Mouse (Mus musculus) heart, postnatal 14 days (tissue): ENCODE measurements around the gene Gsdme. TPM values are rescaled to one million over a fixed set of nuclear protein-coding genes. Genes with fewer than 3 reads are reported as not detected.

Source experiments
- DNase-seq, 2 experiments: peaks; one replicate each; pipeline ENCODE4 v3.0.0; 2021 to 2022
- intact Hi-C: fragments of 180-260 bp; cut with DNase I; formaldehyde crosslinking; loops from one replicate; pipeline ENCODE4 v1.15.1; 2025
- total RNA-seq, 2 experiments: library from RNA; stranded (reverse); gene quantifications; 2 replicates each; pipeline ENCODE4 v1.2.3; 2021

The Gsdme gene
- total RNA-seq, 2 experiments from 2014 or later, result 0.31 to 0.44 TPM

DNA sequence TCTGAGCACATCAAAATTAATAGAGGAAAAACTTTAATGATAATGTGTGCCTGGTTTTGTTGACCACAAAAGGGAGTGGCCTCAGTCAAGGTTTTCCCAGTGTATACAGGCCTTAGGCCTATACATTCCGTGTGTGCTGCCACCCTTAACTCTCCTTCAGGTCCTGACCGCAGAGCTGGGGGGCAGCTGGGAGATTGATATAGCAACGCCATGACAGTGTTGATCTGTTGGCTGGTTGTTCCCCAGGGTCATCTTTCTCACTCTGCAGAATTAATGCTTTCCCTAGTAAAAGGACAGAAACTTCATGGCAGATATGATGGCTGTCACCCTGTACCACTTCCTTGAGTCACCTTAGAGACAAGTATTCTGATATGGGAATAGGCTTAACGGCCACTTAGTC is 59.3 kb downstream of the Gsdme start:
- no peak for DNase-seq
- intact Hi-C loops, result no loop called here

DNA sequence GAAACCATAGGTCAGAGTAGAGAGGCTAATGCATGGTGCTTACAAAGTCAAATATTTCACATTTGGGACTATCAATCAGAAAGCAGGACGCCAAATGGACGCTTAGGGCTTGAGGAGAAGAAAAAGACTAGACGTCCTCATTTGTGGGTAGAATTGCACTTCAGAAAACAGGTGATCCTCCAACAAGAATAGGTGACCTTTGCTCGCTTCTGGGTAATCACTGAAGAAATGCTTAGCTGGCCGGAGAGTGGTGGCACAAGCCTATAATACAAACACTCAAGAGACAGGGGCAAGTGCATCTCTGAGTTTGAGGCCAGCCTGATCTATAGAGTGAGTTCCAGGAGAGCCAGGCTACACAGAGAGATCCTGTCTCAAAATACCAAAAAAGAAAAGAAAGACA is 69.8 kb downstream of the Gsdme start:
- no peak for DNase-seq
- intact Hi-C loops, result no loop called here

DNA sequence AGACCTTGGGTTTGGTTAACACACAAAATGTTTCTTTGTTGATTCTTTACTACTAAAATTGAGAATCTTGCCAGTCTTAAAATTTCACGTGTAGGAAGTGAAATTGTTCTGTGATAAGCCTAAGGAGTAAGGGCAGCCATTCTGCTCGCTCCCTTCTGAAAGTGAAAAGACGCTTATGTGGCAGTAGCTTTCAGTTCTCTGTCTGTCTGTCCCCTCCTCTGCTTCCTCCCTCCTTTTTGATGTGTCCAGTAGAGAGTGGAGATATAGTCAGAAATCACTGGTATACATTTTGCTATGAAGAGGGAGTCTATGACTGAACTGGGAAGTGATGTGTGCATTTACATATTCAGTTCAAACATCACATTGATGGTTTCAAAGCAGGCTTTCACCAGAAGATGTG is 70.8 kb downstream of the Gsdme start:
- intact Hi-C loops, result no loop called here
- DNase-seq, result no peak

DNA sequence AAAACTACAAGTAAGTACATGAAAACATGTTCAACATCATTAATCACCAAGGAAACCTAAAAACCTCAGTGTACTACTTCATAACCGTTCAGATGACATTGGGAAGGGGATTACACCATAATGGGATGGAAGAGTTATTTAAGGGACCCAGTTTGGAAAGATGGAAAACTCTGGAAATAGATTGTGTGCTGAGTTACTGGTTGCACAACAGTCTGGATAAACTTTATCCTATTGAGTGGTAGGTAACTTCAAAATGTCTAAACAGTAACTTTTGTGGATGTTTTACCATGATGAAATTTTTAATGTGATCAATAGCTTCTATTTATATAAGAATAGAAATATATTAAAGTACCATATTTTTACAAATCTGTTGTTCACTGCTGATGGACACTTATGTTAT is 71.5 kb downstream of the Gsdme start:
- intact Hi-C loops, result no loop called here
- no peak for DNase-seq

DNA sequence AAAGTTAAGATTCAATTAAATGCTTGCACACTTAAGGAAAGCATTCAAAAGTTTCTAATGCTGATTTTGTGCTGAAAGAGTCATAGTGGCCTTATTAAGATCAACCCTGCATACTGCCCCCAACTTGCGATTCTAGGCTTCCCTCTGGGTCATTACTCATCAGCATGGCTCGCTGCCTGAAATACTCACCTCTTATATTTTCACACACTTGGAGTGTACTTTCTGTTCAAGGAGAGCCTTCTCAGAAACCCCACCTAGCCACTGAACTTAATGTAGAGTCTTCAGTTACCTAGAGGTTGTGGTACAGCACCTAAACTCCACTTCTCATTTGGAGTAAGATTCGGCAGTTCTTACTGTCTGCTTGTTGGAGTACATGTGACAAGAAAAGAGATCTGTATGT is 72.1 kb downstream of the Gsdme start:
- no peak for DNase-seq
- intact Hi-C loops, result no loop called here

DNA sequence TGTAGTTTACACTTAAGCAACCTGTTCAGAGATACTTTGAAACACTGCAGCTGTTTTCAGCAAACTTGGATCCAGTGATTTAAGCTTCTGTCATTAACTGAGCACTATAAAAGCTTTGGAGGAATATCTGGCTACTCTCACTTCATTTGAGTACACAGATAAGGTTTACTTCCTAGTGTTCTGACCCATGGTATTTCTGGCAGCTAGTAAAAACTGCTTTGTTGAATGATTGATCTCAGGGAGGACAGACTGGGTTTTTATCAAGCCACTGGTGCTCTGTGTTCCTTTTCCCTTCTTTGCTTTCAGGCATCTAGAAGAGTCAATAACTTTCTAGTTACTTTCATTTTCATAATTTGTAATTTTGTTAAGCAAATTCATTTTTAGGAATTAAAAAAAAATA is 74.3 kb downstream of the Gsdme start:
- intact Hi-C loops, result loop anchor here (5.0 to 10.0 kb wide), 3 partner anchors 103 to 345 kb away; no protein-coding TSS in a partner anchor
- no peak for DNase-seq

- peak in 1 of 2 experiments; percentile 2 for DNase-seq
- intact Hi-C loops, result loop anchor here (5.0 to 10.0 kb wide), 3 partner anchors 104 to 347 kb away; no protein-coding TSS in a partner anchor
These were observed 75.7 kb downstream of the Gsdme start for GRCm38 (mm10) chr6:50187955-50188354.

- peak in 1 of 2 experiments; percentile 19 for DNase-seq
- intact Hi-C loops, result loop anchor here (2.0 to 10.0 kb wide), 2 partner anchors 69 to 355 kb away; partner anchors contain the start of gene Mpp6
These were observed 83.5 kb downstream of the Gsdme start for GRCm38 (mm10) chr6:50180189-50180588.

DNA sequence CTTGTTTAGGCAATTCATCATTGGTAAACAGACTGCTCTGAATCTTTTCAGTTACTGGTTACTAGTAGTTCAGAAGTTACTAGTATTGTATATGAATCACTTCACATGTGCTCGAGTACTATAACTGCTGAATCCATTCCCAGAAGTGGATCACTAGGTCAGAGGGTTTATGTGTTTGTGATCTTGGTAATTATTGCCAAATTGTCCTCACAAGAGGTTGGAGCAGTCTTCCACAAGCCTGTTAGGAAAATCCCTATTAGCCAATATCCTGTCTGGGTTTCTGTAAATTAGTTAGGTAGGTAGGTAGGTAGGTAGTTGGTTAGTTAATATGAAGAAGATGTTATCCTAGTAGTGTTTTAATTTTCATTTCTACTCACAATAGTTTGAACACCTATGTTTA is 87.9 kb downstream of the Gsdme start:
- DNase-seq, result no peak
- intact Hi-C loops, result loop anchor here (5.0 kb wide), 2 partner anchors 243 to 658 kb away; no protein-coding TSS in a partner anchor

DNA sequence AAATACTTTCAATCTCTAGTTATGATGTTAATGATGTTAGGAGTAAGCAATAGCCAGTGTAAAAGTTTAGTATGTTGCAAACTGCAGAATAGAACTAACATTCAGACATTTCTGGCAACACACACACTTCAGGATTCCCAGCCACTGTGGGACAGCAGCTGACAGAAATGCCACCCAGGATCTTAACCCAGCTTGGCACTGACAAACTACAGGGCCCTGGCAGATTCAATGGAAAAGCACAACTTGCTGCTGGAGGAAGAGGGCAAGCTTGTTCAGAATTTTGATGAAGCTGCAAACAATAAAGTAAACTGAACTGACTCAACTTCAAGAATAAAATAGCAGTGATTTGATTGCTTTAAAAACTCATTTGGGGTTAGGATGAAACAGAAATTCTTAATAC is 93.9 kb downstream of the Gsdme start:
- no peak for DNase-seq
- intact Hi-C loops, result no loop called here

DNA sequence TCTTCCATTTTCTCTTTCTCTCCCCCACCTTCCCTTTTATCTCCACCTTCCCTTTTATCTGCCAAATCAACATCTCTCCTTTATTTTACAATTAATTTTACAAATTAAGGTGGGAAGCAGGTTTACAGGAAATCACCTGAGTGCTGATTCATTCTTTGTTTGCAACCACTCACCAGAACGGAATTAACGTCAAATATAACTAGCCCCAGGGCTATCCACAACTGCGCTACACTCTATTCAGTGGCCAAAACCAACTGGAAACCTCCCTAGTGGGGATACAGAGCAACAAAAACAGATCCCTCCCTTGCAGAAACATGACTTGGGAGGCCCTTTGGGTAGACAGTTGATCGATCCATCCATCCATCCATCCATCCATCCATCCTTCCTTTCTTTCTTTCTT is 94.8 kb downstream of the Gsdme start:
- no peak for DNase-seq
- intact Hi-C loops, result no loop called here

- intact Hi-C loops, result loop anchor here (2.0 kb wide), 1 partner anchor 36 kb away; no protein-coding TSS in a partner anchor
- DNase-seq, result no peak
These were observed 100.6 kb downstream of the Gsdme start for GRCm38 (mm10) chr6:50163013-50163412.

- no peak for DNase-seq
- intact Hi-C loops, result no loop called here
These were observed 103.8 kb downstream of the Gsdme start for GRCm38 (mm10) chr6:50159842-50160241.

DNA sequence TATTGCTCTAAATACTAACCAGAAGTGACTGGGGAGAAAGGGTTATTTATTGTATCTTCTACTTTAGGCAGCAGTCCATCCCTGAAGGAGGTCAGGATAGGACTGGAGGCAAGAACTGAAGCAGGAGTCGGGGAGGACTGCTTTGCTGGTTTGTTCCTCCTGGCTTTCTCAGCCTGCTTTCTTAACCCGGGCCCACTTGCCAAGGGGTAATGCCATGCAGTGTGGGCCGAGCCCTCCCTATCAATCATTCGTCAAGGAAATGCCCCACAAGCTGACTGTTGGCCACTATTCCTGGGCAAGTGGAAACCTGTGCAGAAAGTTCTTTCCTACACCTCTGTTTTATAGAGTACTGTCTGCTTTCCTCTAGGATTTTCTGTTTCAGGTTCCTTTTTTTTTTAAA is 114.3 kb downstream of the Gsdme start:
- intact Hi-C loops, result no loop called here
- DNase-seq, result no peak

DNA sequence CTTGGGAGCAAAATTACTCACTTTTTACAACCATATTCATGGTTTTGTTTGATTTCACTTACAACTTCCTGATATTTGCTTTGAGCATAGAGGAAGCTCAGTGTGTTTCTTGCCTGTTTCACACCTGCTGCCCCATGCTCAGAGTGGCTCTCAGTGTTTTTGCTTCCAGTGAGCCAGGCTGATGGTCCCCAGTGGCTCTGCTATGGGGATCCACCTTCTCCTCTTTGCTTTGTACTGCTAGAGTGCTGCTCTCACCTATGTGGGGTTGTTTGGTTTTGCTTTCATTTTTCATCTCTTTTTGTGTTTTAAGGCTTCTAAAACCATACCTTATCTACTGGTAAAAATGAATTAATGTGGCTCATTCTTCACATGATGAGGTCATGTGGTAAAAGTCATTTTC is 117.5 kb downstream of the Gsdme start:
- no peak for DNase-seq
- intact Hi-C loops, result no loop called here

GRCm38 (mm10) chr6:50139526-50139925 is 124.1 kb downstream of the Gsdme start:
- intact Hi-C loops, result no loop called here
- no peak for DNase-seq

Other genes with a start within 250 kb of the Gsdme start
- gene Mpp6, start 153.6 kb downstream of the Gsdme start, total RNA-seq, result 10 to 100 TPM; 53.6 to 54.7 TPM
- gene Osbpl3, start 192.3 kb upstream of the Gsdme start, total RNA-seq, result 10 to 100 TPM; 27.5 to 36.0 TPM